Mouse (Mus musculus): Measurements from ENCODE around the gene Gng4.

Gene Gng4

GRCm38 (mm10) chr13:13818696-13819095 is 34.8 kb downstream of the Gng4 start:
- no peak for DNase-seq (ENCODE audit: low spot score in 2 of 2)

DNA sequence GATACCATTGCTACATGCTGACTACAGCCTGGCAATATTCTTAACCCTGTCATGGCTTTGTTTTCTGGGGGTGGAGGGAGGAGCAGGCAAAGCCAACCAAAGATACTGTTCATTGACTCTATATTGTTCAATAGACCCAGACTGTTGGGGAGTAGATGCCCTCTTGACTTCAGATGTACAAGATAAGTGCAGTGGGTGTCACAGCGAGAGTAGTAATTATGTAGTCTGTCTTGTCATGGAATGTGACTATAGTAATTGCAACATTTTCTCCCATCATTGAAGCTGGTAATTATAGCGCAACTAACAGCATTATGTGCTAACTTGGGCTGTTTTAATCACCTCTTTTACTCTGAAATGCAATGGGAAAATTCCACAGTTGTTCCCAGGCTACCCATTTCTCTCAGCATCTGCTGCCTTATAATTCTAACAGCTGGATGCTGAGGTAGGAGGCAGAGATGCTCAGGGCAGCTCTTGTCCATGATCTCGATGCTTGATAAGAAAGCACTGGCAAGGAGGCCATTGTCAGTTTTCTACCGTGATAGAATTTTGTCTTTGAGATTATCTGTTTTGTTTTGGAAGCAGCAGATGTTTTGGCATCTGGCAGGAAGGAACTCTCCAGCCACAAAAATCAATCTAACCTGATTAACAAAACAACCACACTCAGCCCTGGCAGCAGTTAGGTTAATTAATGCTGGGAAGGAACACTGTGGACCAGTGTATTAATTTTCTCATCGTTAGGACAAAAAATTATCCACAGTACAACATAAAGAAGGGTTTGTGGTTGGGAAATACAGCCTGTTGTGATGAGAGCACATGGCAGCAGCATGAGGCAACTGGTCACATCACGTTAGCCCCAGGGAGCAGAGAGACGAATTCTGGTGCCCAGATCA is 36.6 kb downstream of the Gng4 start:
- DNase-seq (ENCODE audit: low spot score in 2 of 2) = peak in 1 of 2 experiments; percentile 73

GRCm38 (mm10) chr13:13824946-13825345 is 41.1 kb downstream of the Gng4 start:
- no peak for DNase-seq (ENCODE audit: low spot score in 2 of 2)

- no peak for DNase-seq (ENCODE audit: low spot score in 2 of 2)
Observed at GRCm38 (mm10) chr13:13826533-13826932, 42.7 kb downstream of the Gng4 start.

DNA sequence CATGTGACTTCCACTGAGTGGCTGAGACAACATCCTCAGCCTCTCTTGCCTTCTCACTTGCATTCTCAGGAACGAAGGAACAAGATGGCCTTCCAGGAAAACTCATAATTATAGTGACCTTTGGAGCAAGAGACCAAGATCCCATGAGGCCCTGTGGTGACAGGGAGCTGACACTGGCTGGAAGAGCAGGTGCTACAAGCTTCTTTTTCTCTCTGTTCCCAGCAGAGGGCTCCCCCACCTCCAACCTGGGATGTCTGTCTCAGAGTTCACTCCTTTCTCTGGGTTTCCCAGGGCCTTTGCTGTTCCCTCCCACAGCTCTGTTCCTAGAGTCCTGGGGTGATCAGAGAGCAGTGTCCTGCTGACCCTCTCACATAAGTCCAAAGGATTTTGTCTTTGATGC is 44.3 kb downstream of the Gng4 start:
- no peak for DNase-seq (ENCODE audit: low spot score in 2 of 2)

- DNase-seq (ENCODE audit: low spot score in 2 of 2) = no peak
Observed at GRCm38 (mm10) chr13:13830469-13831074, 46.7 kb downstream of the Gng4 start.

GRCm38 (mm10) chr13:13835180-13835579 is 51.3 kb downstream of the Gng4 start:
- DNase-seq (ENCODE audit: low spot score in 2 of 2) = no peak

GRCm38 (mm10) chr13:13845021-13845420 is 61.2 kb downstream of the Gng4 start:
- no peak for DNase-seq (ENCODE audit: low spot score in 2 of 2)

DNA sequence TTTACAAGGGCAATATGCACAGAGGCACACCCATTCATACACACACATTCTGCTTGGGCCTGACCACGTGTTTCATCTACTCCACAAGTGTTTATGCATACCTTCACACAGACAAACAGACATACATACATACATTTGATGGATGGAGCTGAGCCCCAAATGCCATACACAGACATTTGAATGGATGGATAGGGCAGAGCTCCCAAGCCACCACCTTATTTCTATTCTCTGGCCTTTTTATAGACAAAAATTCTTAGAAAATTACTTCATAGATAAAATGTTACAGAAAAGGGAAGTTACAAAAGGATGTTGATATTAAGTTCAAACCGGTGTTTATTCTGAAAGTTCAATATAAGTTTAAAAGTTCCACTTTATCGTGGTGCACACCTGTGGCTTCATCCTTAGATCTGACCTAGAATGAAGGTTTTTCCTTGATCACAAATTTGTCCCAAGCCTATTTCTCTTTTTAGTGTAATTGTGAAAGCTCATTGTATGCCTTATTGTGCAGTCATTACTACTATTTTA is 63.3 kb downstream of the Gng4 start:
- no peak for DNase-seq (ENCODE audit: low spot score in 2 of 2)

GRCm38 (mm10) chr13:13857190-13857589 is 73.3 kb downstream of the Gng4 start:
- DNase-seq (ENCODE audit: low spot score in 2 of 2) = no peak

DNA sequence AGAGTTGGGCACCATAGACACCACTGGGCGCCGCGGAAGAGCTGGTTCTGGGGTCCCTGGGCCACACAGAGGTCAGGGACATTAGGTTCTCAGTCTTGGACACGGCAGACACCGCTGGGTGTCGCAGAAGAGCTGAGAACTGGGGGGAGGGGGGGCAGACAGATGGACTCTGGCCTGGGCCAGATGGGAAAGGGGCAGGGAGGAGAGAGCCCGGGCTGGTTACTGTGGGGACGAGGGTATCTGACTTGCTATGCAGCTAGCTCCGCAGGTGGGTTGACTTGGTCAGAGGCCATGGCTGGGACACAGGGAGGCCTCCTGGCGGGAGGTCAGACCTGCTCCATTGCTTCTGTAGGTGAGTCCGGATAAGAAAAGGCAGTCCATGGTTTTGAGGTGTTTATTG is 78.5 kb downstream of the Gng4 start:
- no peak for DNase-seq (ENCODE audit: low spot score in 2 of 2)

- no peak for DNase-seq (ENCODE audit: low spot score in 2 of 2)
Observed at GRCm38 (mm10) chr13:13862941-13863340, 79.1 kb downstream of the Gng4 start.

GRCm38 (mm10) chr13:13866339-13866738 is 82.5 kb downstream of the Gng4 start:
- DNase-seq (ENCODE audit: low spot score in 2 of 2) = no peak

GRCm38 (mm10) chr13:13867078-13867759 is 83.4 kb downstream of the Gng4 start:
- no peak for DNase-seq (ENCODE audit: low spot score in 2 of 2)

DNA sequence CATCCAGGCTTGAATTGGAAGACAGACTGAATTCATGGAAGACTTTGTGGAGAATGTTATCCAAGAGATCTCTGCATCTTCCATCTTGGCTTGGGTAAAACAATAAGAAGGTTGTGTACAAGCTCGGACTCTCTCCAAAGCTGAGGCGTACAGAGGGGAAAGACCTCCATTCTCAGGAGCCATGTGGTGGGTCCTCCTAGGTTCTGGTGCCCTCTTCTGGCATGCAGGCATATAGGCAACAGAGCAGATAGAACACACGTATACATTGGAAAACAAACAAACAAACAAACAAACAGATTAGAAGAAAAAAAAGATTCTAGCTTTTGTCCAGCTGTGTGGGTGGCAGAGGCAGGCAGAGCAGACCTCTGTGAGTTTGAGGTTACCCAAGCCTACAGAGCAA is 84.1 kb downstream of the Gng4 start:
- no peak for DNase-seq (ENCODE audit: low spot score in 2 of 2)
